Mouse (Mus musculus) spleen, embryonic (tissue): ENCODE measurements around the gene Hk3.

Source experiments
- CTCF ChIA-PET: fragments of 350-600 bp; sonication (Branson Sonifier 250); formaldehyde crosslinking; loops from one replicate; lab custom pipeline; 2022; lab: Charles Lee

Gene Hk3

DNA sequence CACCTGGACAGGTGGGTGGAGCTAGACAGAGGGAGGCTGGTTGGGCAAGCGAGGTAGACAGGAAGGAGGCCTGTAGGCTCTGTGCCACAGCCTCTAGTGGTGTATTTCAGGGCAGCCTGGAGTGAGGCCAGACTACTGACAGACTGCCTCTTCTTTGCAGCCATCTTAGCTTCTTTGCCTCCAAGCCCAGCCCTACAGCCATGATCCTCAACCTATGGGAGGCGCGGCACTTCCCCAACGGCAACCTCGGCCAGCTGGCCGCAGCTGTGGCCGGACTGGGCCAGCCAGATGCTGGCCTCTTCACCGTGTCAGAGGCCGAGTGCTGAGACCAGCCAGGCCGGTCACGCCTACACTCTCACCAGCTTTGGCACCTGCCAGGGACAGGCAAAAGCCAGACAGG lies 16.5 kb downstream of the Hk3 start:
- CTCF ChIA-PET = no interaction called here

DNA sequence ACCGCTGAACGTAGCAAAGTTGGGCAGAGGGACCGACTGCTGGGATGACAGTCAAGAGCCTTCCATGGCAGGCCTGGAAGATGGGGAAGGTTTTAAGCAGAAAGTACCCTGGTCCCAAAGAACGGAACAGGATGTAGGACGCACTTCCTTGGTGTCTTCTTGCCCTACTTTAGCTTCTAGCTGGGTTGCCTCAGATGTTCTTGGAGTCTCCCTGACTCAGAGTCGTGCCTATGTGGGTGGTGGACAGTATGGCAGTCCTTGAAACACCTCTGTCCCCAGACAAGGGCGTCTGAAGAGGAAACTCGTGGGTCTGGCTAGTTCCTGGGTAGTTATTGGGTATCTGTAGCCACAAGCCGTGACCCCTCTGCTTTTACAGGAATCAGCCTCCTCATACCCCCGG lies 19.1 kb downstream of the Hk3 start:
- CTCF ChIA-PET = no interaction called here

DNA sequence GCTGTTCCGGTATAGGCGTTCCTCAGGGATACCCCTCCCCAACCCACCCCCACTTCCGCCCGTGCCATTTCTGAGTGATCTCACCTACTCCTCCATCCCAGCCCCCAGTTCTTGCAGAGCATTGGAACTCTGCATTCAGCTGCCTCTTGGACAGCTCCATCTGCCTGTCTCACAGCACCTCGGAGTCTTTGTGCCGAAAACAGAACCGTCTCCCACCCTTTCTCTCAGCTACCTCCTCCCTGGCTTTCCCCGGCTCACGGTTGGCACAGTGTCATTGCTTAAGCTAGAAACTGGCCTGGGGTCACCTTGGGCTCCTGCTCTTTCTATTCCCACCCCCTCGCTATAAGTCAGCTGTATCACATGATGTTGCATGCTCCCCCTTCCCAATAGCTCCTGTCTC lies 20.8 kb downstream of the Hk3 start:
- CTCF ChIA-PET = no interaction called here

DNA sequence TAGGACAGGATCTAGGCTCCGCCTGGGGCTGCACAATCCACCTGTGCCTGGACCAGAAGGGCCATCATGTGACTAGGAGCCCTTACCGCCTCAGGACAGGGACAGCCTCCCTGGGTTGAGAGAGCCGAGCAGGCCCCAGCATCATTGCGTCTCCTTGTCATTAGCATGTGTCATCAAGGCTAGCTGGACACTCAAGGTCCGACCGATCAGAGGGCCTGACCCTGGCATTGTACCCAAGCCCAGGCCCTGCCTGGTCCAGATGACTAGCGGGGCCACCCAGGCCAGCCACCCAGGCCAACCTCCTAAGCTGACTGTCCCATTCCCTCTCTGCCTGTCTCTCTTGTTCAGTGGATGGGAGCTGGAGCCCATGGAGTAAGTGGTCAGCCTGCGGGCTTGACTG lies 23.6 kb downstream of the Hk3 start:
- CTCF ChIA-PET = no interaction called here

DNA sequence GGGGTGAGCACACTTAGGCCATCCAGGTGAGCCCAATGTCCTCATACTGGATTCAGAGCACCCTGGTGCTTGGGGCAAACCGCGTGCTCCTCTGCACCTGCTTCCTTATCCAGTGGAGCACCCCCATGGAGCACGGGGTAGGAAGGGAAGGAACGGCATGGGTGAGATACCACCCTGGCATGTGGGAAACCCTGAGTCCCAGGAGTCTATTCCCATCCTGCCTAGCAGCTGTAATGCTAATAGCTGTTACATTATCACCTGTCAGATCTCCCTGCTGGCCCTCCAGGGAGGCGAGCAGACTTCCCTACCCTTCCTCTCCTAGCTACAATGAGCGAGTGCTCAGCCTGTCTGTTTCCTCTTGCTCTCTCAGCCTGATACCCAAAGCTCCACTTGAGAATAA lies 26.0 kb downstream of the Hk3 start:
- CTCF ChIA-PET = no interaction called here

DNA sequence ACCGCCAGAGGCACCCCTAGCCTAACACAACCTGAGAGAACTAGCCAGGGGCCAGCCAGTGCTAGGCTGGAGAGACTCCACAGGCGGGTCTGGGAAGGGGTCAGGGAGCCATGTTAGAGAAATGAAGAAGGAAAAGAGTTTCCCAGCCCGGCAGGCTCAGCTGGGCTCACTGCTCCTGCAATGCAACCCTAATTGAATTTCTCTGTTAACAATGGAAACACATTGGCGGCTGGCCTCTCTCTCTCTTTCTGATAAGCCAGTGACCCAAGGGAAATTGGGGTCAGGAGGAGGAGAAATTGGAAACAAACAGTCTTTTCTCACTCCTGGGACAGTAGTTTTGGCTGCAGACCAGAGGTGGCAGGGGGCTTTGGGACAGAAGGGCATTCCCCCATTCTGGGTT lies 26.6 kb downstream of the Hk3 start:
- CTCF ChIA-PET = no interaction called here

DNA sequence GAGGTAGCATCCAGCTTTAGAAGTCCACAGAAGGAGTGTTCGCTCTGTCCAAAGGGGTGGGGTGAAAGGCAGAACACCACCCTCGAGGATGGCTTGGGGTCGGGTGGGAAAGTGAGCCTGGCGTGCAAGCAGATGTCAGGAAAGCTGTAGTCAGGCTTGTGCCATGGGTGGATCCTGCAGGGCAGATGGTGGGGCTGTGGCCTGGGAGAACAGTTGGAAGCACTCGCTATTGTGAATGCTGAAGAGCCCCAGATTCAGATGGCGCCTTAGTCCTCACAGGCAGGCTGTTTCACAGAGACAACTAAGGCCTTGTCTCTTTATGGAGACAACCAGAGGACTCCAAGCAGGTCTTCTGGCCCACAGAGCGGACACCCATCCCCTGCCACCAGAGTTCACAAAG lies 29.0 kb downstream of the Hk3 start:
- CTCF ChIA-PET = no interaction called here

DNA sequence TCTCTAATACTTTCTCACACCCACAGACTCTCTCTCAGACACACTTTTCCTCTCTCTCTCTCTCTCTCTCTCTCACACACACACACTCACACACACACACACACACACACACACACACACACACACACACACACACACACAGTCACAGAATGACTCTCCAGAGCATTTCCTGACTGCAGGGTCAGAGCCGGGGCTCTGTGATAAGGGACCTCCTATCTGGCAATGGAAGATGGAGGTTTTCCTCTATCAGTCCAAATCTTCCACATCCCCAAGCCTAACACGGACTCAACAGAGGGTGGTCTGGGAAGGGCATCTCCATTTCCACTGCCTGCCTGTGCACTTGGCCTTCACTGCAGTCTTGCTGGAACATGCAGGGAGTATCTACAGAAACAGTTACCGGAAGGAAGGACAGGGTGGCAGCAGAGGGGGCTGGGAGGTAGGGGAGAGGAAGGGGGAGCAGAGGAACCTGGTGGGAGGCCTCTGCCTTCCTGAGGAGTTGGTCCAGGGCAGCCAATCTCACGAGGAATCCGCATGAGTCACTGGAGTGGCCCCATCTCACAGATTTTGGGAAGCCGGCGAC lies 32.9 kb downstream of the Hk3 start:
- CTCF ChIA-PET = no interaction called here

DNA sequence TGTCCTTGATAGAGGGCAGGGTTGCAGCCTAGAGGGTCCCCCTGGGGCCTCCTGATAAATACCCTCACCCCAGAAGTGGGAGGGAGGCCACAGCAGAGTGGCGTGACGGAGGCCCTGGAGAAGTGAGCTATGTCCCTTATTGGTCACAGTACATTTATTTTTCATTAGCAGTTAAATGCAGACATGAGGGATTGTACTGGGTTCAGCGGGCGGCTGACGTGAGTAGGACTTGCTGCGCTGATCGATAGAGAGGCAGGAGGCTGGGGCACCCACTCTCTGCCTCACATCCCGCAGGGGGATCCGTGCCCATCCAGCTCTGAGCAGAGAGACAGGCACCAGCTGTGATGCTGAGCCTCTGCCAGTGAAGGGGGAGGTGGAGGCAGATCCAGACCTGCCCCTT lies 33.8 kb downstream of the Hk3 start:
- CTCF ChIA-PET = no interaction called here

DNA sequence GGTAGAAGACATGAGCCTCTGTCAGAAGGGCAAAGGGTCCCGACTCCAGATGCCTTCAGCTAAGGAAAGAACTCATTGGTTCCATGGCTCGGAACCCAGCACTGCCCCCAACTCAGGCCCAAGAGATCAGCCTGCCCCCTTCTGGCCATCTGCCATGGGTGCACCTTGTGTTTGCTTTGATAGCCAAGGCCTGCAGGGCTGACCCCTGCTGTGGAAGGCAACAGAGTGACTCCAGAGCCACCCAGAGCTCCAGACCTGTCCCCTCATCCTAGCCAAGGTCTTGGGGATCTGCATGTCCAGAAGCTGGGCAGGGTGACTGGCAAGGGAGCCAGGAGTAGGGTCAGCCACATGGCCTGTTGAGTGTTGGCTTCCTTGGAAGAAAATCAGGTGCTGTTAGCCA lies 37.6 kb downstream of the Hk3 start:
- CTCF ChIA-PET = no interaction called here

DNA sequence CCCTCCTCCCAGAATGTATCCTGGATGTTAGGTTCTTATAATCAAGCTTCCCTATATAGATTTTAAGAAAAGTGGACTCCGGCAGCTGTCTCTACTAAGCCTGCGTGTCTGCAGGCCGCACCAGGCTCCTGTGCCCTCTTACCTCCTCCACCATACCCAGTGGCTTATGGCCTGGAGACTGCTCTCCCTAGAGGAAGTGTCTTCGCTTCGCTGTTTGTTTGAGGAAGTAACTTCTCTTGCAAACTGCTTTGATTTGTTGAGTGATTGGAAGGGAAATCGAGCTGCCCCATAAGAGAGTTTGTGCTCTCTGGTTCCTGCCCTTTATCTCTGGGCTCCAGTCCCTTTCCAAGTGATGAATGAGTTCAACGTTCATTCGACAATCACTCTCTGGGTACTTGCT lies 38.2 kb downstream of the Hk3 start:
- CTCF ChIA-PET = interaction anchor here (0.5 kb wide), 1 partner anchor 69 kb away, joined by 3 read pairs; no protein-coding TSS in a partner anchor

DNA sequence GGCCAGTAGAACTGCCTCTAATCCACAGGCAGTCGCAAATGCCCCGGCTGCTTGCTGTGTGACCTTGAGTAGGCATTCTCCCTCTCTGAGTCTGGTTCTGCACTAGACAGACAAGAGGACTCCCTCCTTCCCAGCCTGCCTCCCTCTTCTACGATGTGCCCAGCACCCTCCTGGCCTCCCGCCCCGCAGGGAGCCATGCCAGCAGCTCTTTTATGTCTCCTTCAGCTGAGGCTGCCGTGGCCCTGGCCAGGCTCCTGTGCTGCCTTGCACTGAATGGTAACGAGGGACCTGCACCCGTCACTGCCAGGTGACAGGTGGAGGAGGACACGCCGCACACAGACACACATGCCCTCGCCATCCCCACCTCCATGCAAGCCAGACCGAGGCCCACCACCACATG lies 40.2 kb downstream of the Hk3 start:
- CTCF ChIA-PET = no interaction called here

DNA sequence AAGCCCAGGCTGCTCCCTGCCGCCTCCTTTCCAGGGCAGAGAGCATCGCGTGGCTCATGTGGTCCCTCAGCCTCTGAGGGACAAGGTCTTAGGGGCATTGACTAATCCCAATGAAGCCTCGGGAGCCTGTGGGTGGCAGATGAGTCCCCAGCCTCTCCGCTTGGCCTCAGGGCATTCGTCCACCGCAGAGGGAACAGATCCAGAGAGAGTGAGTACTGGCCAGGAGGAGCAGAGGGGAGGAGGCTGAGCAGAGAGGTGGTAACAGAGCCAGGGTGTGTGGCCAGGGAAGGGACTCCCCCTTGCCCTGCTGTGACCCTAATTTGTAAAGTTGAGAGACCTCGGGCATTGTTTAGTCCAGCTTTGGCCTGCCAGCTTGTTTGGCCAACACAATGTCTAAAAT lies 42.4 kb downstream of the Hk3 start:
- CTCF ChIA-PET = no interaction called here

DNA sequence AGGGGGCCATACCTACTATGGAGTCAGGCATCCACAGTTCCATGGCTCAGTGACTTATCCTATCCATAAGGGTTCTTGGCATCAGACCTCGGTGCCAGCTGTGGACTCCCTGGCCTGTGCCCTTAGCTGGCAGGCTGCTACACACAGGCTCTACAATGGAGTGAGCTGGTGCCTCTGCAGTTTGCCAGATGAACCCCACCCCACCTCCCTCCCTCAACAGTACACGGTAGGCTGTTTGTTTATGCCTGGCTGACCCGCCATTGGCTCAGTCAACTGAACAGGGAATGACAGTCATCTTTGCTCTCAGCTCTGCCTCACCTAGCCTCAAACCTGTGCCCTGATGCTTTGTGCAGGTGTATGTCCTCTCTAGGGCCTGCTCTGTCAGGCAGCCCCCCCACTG lies 45.6 kb downstream of the Hk3 start:
- CTCF ChIA-PET = no interaction called here

DNA sequence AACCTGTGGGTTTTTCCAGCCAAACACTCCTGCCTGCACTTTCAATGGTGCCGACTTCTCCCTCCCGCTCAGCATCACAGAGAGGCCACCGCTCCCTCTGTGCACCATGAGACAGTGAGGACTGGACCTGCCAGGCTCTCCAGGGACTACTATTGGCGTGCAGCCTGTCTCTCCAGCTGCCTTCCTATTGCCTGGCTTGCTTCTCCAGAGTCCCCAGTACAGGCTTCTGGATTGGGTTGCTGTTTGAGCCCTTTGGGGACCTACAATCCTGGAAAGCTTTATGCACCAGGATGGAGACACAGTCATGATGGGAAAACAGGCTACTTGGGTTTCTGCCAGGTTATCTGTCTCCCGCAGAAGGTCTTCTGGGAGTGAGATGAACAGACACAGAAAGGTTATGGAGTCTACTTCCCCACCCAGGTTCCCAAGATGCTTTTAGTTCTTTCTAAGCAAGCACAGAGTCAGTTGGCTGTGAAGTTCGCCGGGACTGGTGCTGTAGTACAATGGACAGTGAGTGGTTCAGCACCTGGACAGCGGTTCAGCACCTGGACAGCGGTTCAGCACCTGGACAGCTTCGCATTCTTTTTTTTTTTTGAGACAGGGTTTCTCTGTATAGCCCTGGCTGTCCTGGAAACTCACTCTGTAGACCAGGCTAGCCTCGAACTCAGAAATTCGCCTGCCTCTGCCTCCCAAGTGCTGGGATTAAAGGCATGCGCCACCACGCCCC lies 50.5 kb downstream of the Hk3 start:
- CTCF ChIA-PET = interaction anchor here (0.6 kb wide), 1 partner anchor 15 kb away, joined by 3 read pairs; no protein-coding TSS in a partner anchor

DNA sequence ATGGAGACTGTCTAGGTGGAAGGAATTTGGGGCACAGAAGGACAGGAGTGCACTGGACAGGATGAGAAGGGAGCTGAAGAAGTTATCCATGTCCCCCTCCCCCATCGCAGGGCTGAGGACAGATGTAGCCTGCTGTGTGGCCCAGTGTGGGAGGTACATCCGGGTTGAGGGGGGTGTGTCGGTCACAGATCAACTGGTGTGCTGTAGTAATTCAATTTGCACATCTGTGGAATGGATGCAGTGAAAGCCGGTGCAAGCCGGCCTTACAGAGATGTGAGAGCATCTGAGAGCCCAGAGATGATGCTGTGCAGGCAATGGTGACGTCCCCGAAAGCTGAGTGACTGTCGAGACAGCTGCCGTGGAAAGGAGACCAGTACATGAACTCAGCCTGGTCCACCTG lies 51.7 kb downstream of the Hk3 start:
- CTCF ChIA-PET = no interaction called here

DNA sequence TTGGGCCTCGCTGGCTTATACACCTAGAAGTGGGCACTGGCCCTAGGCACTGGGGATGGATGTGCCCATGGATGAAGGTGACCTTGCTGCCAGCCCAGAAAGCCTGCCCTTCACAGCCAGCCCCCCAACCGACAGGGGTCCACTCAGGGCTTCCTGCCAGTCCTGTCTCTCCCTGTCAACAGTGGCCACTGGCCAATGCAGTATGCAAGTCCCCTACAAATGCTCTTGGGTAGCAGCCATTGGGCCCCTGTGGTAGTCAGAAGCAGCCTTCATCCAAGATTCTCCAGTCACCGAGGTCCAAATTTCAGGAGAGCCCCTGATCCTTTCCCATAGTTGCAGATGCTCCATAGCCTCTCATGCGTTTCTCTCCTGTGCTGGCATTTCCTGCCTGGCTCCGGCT lies 52.5 kb downstream of the Hk3 start:
- CTCF ChIA-PET = no interaction called here

DNA sequence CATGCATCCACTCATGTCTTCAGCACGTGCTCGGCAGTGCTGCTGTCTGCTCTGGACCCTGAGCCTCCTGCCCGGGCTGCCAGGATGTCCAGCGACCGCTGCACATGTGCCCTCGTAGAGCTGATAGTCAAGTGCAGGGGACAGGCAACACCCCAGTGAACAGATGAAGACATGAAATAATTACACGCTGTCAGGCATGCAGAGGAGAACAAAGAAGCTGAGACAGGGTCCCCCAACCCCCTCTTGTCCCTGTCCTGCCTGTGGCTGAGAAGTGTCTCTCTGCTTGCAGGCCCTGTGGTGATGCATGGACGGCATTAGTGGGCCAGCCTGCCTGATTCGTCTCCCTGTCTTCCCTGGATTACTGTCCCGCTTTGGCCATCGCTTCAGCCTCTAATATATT lies 53.7 kb downstream of the Hk3 start:
- CTCF ChIA-PET = no interaction called here

DNA sequence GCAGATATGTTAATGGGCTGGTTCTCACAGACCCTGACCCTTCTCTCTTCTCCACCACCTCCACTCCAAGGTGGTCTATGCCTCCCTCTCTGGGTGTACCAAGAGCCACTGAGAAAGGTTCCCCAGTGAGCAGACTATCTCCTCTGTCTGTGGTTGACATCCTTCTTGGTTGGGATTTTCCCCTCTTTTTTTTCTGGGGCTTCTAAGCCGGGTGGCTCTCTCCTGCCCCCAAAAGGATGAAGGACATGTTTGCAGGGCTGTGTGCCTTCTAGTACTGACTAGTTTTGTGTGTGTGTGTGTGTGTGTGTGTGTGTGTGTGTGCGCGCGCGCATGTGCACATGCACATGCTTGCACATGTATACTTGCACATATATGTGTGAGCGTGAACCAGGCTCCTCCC lies 55.9 kb downstream of the Hk3 start:
- CTCF ChIA-PET = interaction anchor here (0.8 kb wide), 1 partner anchor 47 kb away, joined by 3 read pairs; no protein-coding TSS in a partner anchor

DNA sequence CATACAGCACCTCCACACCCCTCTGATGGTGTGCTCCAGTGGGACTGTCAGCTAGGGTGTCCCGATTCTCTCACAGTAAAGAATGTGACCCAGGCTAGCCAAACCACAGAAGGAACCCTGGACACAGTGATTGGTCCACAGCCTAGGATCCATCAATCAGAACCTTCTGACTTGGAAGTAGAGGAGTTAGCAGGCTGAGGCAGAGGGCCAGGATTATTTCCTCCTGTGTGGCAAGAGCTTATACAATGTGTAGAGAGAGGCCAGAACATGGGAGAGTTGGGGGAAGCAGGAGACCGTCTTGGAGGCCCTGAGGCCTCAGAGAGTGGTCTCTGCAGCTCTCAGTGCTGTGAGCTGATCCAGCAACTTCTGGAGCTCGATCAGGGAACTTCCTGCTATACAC lies 60.7 kb downstream of the Hk3 start:
- CTCF ChIA-PET = no interaction called here

DNA sequence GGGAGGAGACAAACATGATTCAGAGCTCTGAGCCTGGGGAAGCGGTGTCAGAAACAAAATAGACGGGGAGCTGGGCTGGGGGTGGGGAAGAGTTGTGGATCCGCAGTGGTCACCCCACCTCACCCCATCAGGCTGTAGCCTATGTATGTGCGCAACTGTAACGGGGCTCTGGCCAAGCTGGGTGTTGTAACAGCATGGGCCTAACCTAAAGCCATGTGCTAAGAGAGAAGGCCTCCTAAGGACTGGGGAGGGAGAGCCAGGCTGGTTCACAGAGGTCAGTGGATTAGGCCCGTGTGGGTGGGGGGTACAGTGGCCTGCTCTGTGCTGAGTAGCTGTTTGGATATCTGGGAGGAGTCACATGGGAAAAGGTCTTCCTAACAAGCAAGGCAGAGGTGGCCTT lies 61.3 kb downstream of the Hk3 start:
- CTCF ChIA-PET = no interaction called here

DNA sequence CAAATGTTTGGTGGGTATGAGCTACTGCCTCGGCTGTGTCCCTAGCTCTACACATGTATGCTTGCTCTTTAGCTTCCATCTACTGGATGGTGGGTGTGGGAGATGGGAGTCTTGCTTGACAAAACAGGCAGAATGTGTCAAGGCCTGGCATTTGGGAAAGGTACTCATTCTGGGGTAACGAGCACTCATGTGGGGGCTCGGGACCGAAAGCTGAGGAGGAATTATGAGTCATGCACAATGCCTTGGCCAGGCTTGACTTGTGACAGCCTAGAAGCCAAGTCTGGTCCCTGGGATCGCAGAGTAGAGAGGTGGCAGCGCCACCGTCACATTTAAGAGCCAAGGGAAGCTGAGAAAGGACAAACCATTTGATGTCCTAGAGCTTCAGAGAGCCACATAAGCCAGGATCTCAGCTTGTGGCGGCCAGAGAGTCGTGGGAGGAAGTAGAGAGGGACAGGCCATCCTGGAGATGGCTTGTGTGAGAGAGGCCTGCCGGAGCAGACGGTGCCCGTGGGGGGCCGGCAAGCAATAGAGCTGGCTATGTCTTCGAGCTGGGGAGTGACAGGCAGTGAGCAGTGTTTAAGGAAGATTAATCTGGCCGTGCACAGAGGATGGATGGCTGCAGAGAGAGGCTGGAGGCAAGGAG lies 62.0 kb downstream of the Hk3 start:
- CTCF ChIA-PET = interaction anchor here (0.6 kb wide), 1 partner anchor 139 kb away, joined by 7 read pairs; no protein-coding TSS in a partner anchor

DNA sequence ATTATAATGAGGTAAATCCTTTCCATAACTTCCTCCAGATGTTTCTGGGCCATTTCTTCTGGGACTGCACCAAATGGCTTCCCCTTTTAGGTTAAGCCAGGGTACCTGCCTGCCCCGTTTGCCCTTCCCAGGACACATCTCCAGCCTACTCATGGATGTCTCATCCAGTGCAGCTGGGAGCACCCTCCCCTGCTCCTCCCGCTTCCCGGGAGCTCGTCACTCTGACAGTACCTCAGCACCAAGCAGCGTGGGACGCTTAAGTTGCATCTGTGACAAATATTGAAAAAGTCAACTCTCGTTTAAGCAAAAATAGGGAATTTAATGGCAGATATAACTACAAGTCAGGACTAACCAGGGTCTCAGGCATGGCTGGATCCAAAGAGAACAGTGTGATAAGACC lies 63.9 kb downstream of the Hk3 start:
- CTCF ChIA-PET = interaction anchor here (0.6 kb wide), 1 partner anchor 167 kb away, joined by 3 read pairs; no protein-coding TSS in a partner anchor
